Mouse (Mus musculus): ENCODE results near the gene Olfr1361. TPM values are rescaled to one million over a fixed set of nuclear protein-coding genes. Genes with fewer than 3 reads are reported as not detected.

The Olfr1361 gene
- not detected in 2 replicates for polyA plus RNA-seq (2014; fragmentation: Nextera tagmentation; extraction: Ambion mirVana)

DNA sequence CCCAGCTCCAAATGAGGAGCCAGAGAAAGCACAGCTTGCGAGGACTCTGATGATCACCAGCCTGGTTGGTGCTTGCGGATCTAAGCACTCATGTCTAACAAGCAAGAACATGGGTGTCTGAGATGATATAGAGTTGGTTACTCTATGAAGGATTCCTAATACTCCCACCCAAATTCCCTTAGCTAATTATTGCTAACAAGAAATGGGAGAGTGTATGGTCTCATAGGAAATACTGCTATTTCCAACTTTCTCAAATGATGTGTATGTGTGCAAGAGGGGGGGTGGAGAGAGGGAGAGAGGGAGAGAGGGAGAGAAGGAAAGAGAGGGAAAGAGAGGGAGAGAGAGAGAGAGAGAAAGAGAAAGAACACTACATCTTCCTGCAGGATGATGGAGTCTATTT is at the start of gene Olfr1361:
Gene Olfr1361, minus strand, starts transcription at position 101 of the 400 bp plus-strand sequence.
- H3K4me1 ChIP-seq (ENCODE audit: control insufficient read depth, insufficient read depth, low read length) = no peaks in the 10 kb centered on the region
- DNase-seq (no peak), ATAC-seq (ENCODE audit: low FRiP score, low TSS enrichment) (no peak)
- no peaks in the 10 kb centered on the region for H3K36me3 ChIP-seq (ENCODE audit: control insufficient read depth, insufficient read depth, low read length)
- H3K9me3 ChIP-seq (ENCODE audit: control insufficient read depth, low read length) = no peaks in the 10 kb centered on the region
- H3K27me3 ChIP-seq (ENCODE audit: control insufficient read depth, insufficient read depth, low read length) = no peaks in the 10 kb centered on the region
- H3K27ac ChIP-seq (replicated peaks; ENCODE audit: low read depth, low read length) = no peak within 1 kb of the TSS
- WGBS = 75% methylated on average over 2 of the region's 2 CpGs
- no peak within 1 kb of the TSS for H3K4me3 ChIP-seq (replicated peaks; ENCODE audit: low read depth, low read length)
- no peak within 1 kb of the TSS for H3K9ac ChIP-seq (replicated peaks; ENCODE audit: low read length)
- H3K4me2 ChIP-seq (ENCODE audit: low read length) = no peak within 1 kb of the TSS

DNA sequence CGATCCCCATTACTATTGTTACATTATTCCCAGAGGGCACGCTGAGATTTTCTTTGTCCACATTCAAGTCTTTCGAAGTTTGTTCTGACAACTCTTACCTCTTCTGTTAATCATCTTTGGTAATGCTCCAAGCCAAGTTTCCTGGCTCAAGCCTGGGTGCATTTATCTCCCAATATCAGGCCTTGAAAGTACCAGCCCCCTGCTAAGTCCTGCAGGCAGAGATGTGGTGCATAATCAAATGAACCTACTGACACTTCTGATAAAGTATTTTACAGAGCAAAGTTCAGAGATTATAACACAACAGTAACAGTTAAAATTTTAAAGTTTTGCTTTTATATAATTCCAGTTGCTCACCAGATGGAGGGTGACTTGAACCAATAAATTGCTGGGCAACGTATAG is 48.5 kb upstream of the Olfr1361 start:
- H3K4me1 ChIP-seq (ENCODE audit: control insufficient read depth, insufficient read depth, low read length) = peaks cover 11% of the 10 kb centered on the region
- no peak overlapping the region for H3K27ac ChIP-seq (replicated peaks; ENCODE audit: low read depth, low read length)
- peak overlapping the region; percentile 51 for H3K4me3 ChIP-seq (replicated peaks; ENCODE audit: low read depth, low read length)
- H3K9me3 ChIP-seq (ENCODE audit: control insufficient read depth, low read length) = no peaks in the 10 kb centered on the region
- H3K9ac ChIP-seq (replicated peaks; ENCODE audit: low read length) = no peak overlapping the region; the same call in 1 of the 2 replicates
- WGBS = 25% methylated on average over 4 of the region's 4 CpGs
- no peaks in the 10 kb centered on the region for H3K36me3 ChIP-seq (ENCODE audit: control insufficient read depth, insufficient read depth, low read length)
- no peaks in the 10 kb centered on the region for H3K27me3 ChIP-seq (ENCODE audit: control insufficient read depth, insufficient read depth, low read length)
- no peak for DNase-seq
- peak overlapping the region; percentile 72 for H3K4me2 ChIP-seq (ENCODE audit: low read length)
- ATAC-seq (ENCODE audit: low FRiP score, low TSS enrichment) = no peak

- peak overlapping the region; percentile 29; the same call in 1 of the 2 replicates for H3K9ac ChIP-seq (replicated peaks; ENCODE audit: low read length)
- H3K36me3 ChIP-seq (ENCODE audit: control insufficient read depth, insufficient read depth, low read length) = no peaks in the 10 kb centered on the region
- no peaks in the 10 kb centered on the region for H3K9me3 ChIP-seq (ENCODE audit: control insufficient read depth, low read length)
- H3K27me3 ChIP-seq (ENCODE audit: control insufficient read depth, insufficient read depth, low read length) = no peaks in the 10 kb centered on the region
- H3K27ac ChIP-seq (replicated peaks; ENCODE audit: low read depth, low read length) = no peak overlapping the region
- H3K4me3 ChIP-seq (replicated peaks; ENCODE audit: low read depth, low read length) = peak overlapping the region; percentile 51
- peaks cover 11% of the 10 kb centered on the region for H3K4me1 ChIP-seq (ENCODE audit: control insufficient read depth, insufficient read depth, low read length)
- WGBS = 2% methylated on average over 22 of the region's 22 CpGs
- H3K4me2 ChIP-seq (ENCODE audit: low read length) = peak overlapping the region; percentile 72
- DNase-seq (peak; percentile 89), ATAC-seq (ENCODE audit: low FRiP score, low TSS enrichment) (peak; percentile 88)
Measured at GRCm38 (mm10) chr13:21710821-21711525, 47.8 kb upstream of the Olfr1361 start.

- no peaks in the 10 kb centered on the region for H3K27me3 ChIP-seq (ENCODE audit: control insufficient read depth, insufficient read depth, low read length)
- peak; percentile 92 for DNase-seq
Measured at GRCm38 (mm10) chr13:21710031-21710711, 47.0 kb upstream of the Olfr1361 start.

DNA sequence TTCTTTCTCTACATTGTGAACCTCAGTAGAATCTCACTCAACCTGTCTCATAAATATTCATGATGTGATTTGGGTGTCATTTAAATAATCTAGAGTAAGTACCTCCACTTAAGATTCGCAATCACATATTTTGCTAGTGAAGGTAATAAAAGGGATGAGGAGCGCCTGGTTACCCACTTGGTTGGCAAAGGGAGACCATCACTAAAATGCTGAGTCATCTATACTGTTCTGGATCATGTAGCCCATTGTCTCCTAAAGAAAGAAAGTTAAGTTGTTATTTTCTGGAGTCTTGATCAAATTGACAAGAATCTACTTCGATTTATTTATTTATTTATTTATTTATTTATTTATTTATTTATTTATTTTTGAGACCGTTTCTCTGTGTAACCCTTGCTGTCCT is 43.5 kb upstream of the Olfr1361 start:
- no peak overlapping the region for H3K9ac ChIP-seq (replicated peaks; ENCODE audit: low read length)
- no peak overlapping the region for H3K4me3 ChIP-seq (replicated peaks; ENCODE audit: low read depth, low read length)
- H3K36me3 ChIP-seq (ENCODE audit: control insufficient read depth, insufficient read depth, low read length) = no peaks in the 10 kb centered on the region
- H3K9me3 ChIP-seq (ENCODE audit: control insufficient read depth, low read length) = no peaks in the 10 kb centered on the region
- ATAC-seq (ENCODE audit: low FRiP score, low TSS enrichment) (no peak), DNase-seq (no peak)
- H3K27me3 ChIP-seq (ENCODE audit: control insufficient read depth, insufficient read depth, low read length) = no peaks in the 10 kb centered on the region
- H3K4me2 ChIP-seq (ENCODE audit: low read length) = no peak overlapping the region
- H3K27ac ChIP-seq (replicated peaks; ENCODE audit: low read depth, low read length) = no peak overlapping the region
- peaks cover 4% of the 10 kb centered on the region; the same call in 1 of the 2 replicates for H3K4me1 ChIP-seq (ENCODE audit: control insufficient read depth, insufficient read depth, low read length)
- 75% methylated on average over 4 of the region's 4 CpGs for WGBS

More at GRCm38 (mm10) chr13:21710031-21710711, 47.0 kb upstream of the Olfr1361 start:
- ATAC-seq (ENCODE audit: low FRiP score, low TSS enrichment) = peak; percentile 87
- WGBS = under 1% methylated on average over 32 of the region's 32 CpGs
- Histone ChIP-seq H3K4me3 (replicated peaks; ENCODE audit: low read depth, low read length) (peak overlapping the region; percentile 51), H3K36me3 (ENCODE audit: control insufficient read depth, insufficient read depth, low read length) (no peaks in the 10 kb centered on the region), H3K4me2 (ENCODE audit: low read length) (peak overlapping the region; percentile 72), H3K9ac (replicated peaks; ENCODE audit: low read length) (peak overlapping the region; percentile 24; the same call in 1 of the 2 replicates), H3K27ac (replicated peaks; ENCODE audit: low read depth, low read length) (peak overlapping the region; percentile 67), H3K4me1 (ENCODE audit: control insufficient read depth, insufficient read depth, low read length) (peaks cover 8% of the 10 kb centered on the region), H3K9me3 (ENCODE audit: control insufficient read depth, low read length) (no peaks in the 10 kb centered on the region)

- Histone ChIP-seq H3K9ac (replicated peaks; ENCODE audit: low read length) (no peak within 1 kb of the TSS), H3K27ac (replicated peaks; ENCODE audit: low read depth, low read length) (no peak within 1 kb of the TSS), H3K36me3 (ENCODE audit: control insufficient read depth, insufficient read depth, low read length) (no peaks in the 10 kb centered on the region), H3K27me3 (ENCODE audit: control insufficient read depth, insufficient read depth, low read length) (no peaks in the 10 kb centered on the region), H3K9me3 (ENCODE audit: control insufficient read depth, low read length) (no peaks in the 10 kb centered on the region), H3K4me1 (ENCODE audit: control insufficient read depth, insufficient read depth, low read length) (no peaks in the 10 kb centered on the region), H3K4me2 (ENCODE audit: low read length) (no peak within 1 kb of the TSS), H3K4me3 (replicated peaks; ENCODE audit: low read depth, low read length) (no peak within 1 kb of the TSS)
- DNase-seq (no peak), ATAC-seq (ENCODE audit: low FRiP score, low TSS enrichment) (no peak)
Measured at GRCm38 (mm10) chr13:21697811-21698210, 34.6 kb upstream of the Olfr1361 start, which contains the start of gene Olfr1359. Gene Olfr1359, plus strand, starts transcription at chr13:21698111.

- ATAC-seq (ENCODE audit: low FRiP score, low TSS enrichment) = no peak
- no peaks in the 10 kb centered on the region for H3K4me1 ChIP-seq (ENCODE audit: control insufficient read depth, insufficient read depth, low read length)
- no peak within 1 kb of the TSS for H3K27ac ChIP-seq (replicated peaks; ENCODE audit: low read depth, low read length)
- no peak for DNase-seq
- no peak within 1 kb of the TSS for H3K4me3 ChIP-seq (replicated peaks; ENCODE audit: low read depth, low read length)
- H3K9ac ChIP-seq (replicated peaks; ENCODE audit: low read length) = no peak within 1 kb of the TSS
- no peaks in the 10 kb centered on the region for H3K36me3 ChIP-seq (ENCODE audit: control insufficient read depth, insufficient read depth, low read length)
- WGBS = 84% methylated on average over 2 of the region's 2 CpGs
- no peak within 1 kb of the TSS for H3K4me2 ChIP-seq (ENCODE audit: low read length)
- no peaks in the 10 kb centered on the region for H3K27me3 ChIP-seq (ENCODE audit: control insufficient read depth, insufficient read depth, low read length)
- H3K9me3 ChIP-seq (ENCODE audit: control insufficient read depth, low read length) = no peaks in the 10 kb centered on the region
Measured at GRCm38 (mm10) chr13:21677305-21677704, 14.1 kb upstream of the Olfr1361 start, which contains the start of gene Olfr1360. Gene Olfr1360, minus strand, starts transcription at chr13:21677405.

DNA sequence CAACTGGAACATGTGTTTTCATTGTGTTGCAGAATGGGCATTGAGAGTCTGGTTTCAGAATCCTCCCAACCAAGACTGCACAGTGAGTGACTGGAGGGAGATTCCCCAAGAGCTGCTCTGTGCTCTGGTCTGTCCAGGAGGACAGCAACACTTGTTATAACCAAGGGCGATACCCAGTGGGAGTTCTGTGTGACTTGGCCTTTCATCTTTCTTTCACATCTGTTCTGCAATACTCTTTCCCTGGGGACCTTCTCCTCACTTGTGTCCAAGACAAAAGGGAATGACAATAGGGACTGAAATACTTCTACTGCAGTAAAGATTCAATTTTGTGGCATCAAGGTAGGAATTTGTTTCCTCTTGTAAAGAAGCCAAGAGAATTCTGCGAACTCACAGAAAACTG is 20.8 kb downstream of the Olfr1361 start, which contains the start of gene Olfr11:
Gene Olfr11, minus strand, starts transcription at position 101 of the 400 bp plus-strand sequence.
- Histone ChIP-seq H3K4me2 (ENCODE audit: low read length) (no peak within 1 kb of the TSS), H3K4me3 (replicated peaks; ENCODE audit: low read depth, low read length) (no peak within 1 kb of the TSS), H3K27me3 (ENCODE audit: control insufficient read depth, insufficient read depth, low read length) (no peaks in the 10 kb centered on the region), H3K27ac (replicated peaks; ENCODE audit: low read depth, low read length) (no peak within 1 kb of the TSS), H3K4me1 (ENCODE audit: control insufficient read depth, insufficient read depth, low read length) (no peaks in the 10 kb centered on the region), H3K9me3 (ENCODE audit: control insufficient read depth, low read length) (no peaks in the 10 kb centered on the region), H3K9ac (replicated peaks; ENCODE audit: low read length) (no peak within 1 kb of the TSS), H3K36me3 (ENCODE audit: control insufficient read depth, insufficient read depth, low read length) (no peaks in the 10 kb centered on the region)
- 75% methylated on average over 2 of the region's 2 CpGs for WGBS
- no peak for DNase-seq
- no peak for ATAC-seq (ENCODE audit: low FRiP score, low TSS enrichment)

Measured in midbrain, embryonic 14.5 days (tissue).